Comparison of ENCODE assay signal across 9 mouse cellular contexts in the genomic region with DNA sequence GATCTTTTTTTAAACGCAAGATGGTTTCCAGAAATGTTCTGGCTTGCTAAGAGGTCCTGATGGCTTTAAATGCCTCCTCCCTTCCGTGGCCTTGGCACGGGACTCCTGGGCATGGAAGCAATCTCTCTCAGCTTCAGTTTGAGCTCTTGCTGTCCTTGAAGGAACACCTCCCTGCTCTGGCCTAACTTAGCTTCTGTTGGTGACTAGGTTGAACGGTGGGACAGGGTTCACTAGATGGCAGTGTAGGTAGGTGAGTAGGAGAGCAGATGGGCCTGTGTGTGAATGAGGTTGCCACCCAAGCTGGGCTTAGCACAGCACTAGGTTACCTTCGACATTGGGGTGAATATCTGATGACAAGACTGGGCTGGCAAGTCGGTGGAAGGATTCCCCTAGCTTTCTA. TPM values are rescaled to one million over a fixed set of nuclear protein-coding genes. Genes with fewer than 3 reads are reported as not detected.
DNase-seq lines count a peak whose midpoint lies in the region; ATAC-seq and TF ChIP-seq lines count a peak whose summit lies in the region.
"Had no signal": no experiment of that assay in that cellular context is flagged by ENCODE, and none has a peak within 500 bp of the region (broad histone marks: within the 10 kb centered on the region; RNA-seq: fewer than 3 reads in every experiment).

No protein-coding gene starts in this region.

- intact Hi-C loops in left cerebral cortex, adult 2 months (cut with DNase I) = loop anchor here (1.0 to 5.0 kb wide), 4 partner anchors 77 to 222 kb away; partner anchors contain the start of genes Asphd1, Maz, Pagr1a and Taok2

- H3K4me3 ChIP-seq in forebrain, embryonic 10.5 days = no peak overlapping the region
- H3K4me3 ChIP-seq in forebrain, embryonic 14.5 days (ENCODE audit: low read depth, low read length) = no peak overlapping the region
- no peak overlapping the region for H3K4me3 ChIP-seq in CH12.LX (replicated peaks in 1 of 3; ENCODE audit: low read depth in 2 of 3, low read length in 2 of 3, poor library complexity in 1 of 3)
- no peak overlapping the region for H3K4me3 ChIP-seq in forebrain, embryonic 15.5 days
- no peak overlapping the region for H3K4me3 ChIP-seq in midbrain, embryonic 12.5 days
- no peak overlapping the region for H3K4me3 ChIP-seq in left cerebral cortex, adult 2 months

- H3K4me2 ChIP-seq in forebrain, embryonic 14.5 days (ENCODE audit: low read length) = no peak overlapping the region
- no peak overlapping the region for H3K4me2 ChIP-seq in CH12.LX (ENCODE audit: insufficient read depth, low read depth, poor library complexity, severe bottlenecking)
- H3K4me2 ChIP-seq in forebrain, embryonic 15.5 days (replicated peaks) = no peak overlapping the region
- no peak overlapping the region for H3K4me2 ChIP-seq in midbrain, embryonic 12.5 days (replicated peaks)

- peak; percentile 17 for TF ChIP-seq RAD21 in CH12.LX (IDR thresholded peaks at IDR 0.05; ENCODE audit: low read depth, low read length)

- WGBS in forebrain, embryonic 10.5 days = 69% methylated on average over 6 of the region's 6 CpGs
- WGBS in forebrain, embryonic 14.5 days = 66% methylated on average over 6 of the region's 6 CpGs
- 72% methylated on average over 6 of the region's 6 CpGs for WGBS in forebrain, embryonic 15.5 days
- 68% methylated on average over 6 of the region's 6 CpGs for WGBS in midbrain, embryonic 12.5 days

- ATAC-seq in forebrain, embryonic 14.5 days = no peak
- ATAC-seq in forebrain, embryonic 15.5 days (replicated peaks) = no peak
- no peak for ATAC-seq in midbrain, embryonic 12.5 days (ENCODE audit: low FRiP score, low read depth)

- no peaks in the 10 kb centered on the region for H3K79me2 ChIP-seq in CH12.LX (replicated peaks; ENCODE audit: control insufficient read depth, extremely low read depth, insufficient read depth, poor library complexity, severe bottlenecking)

- dilution Hi-C loops in CH12.LX (cut with MboI; ENCODE audit: extremely low pct_ligation_motif_present, extremely low pct_unique_long_range_greater_than_20kb, low sequenced_read_pairs) = no loop called here

- in situ Hi-C loops in CH12.LX (cut with MboI; ENCODE audit: low pct_ligation_motif_present, low pct_unique_long_range_greater_than_20kb, low sequenced_read_pairs) = loop anchor here (5.0 to 10.0 kb wide), 2 partner anchors 571 to 658 kb away; no protein-coding TSS in a partner anchor

- no peak for DNase-seq in forebrain, embryonic 10.5 days (ENCODE audit: extremely low spot score, low spot score)
- DNase-seq in forebrain, embryonic 14.5 days (ENCODE audit: low spot score) = no peak
- no peak for DNase-seq in CH12.LX (ENCODE audit: extremely low read depth)
- no peak for DNase-seq in right cerebral cortex, adult 18-20 months
- no peak for DNase-seq in left cerebral cortex, adult 2 months (ENCODE audit: extremely low spot score in 1 of 2, low spot score in 2 of 2)
- DNase-seq in adrenal gland, adult 8-10 months = no peak

- H3K9ac ChIP-seq in forebrain, embryonic 14.5 days (ENCODE audit: low read length) = no peak overlapping the region
- H3K9ac ChIP-seq in CH12.LX (ENCODE audit: insufficient read depth, low read depth) = no peak overlapping the region
- H3K9ac ChIP-seq in forebrain, embryonic 15.5 days (replicated peaks) = no peak overlapping the region
- H3K9ac ChIP-seq in midbrain, embryonic 12.5 days (replicated peaks) = no peak overlapping the region

- H3K27me3 ChIP-seq in forebrain, embryonic 10.5 days (ENCODE audit: poor library complexity, severe bottlenecking) = no peaks in the 10 kb centered on the region
- H3K27me3 ChIP-seq in forebrain, embryonic 14.5 days (replicated peaks; ENCODE audit: control insufficient read depth, insufficient read depth, low read length) = no peaks in the 10 kb centered on the region
- peaks cover 13% of the 10 kb centered on the region for H3K27me3 ChIP-seq in CH12.LX (replicated peaks)
- H3K27me3 ChIP-seq in forebrain, embryonic 15.5 days = no peaks in the 10 kb centered on the region
- H3K27me3 ChIP-seq in midbrain, embryonic 12.5 days = peaks cover 4% of the 10 kb centered on the region; the same call in 1 of the 2 replicates

- peak in 1 of 2 experiments; percentile 62; a peak in 2 of 4 replicates for TF ChIP-seq CTCF in CH12.LX (conservative IDR thresholded peaks at IDR 0.05 in 1 of 2, IDR thresholded peaks at IDR 0.05 in 1 of 2; ENCODE audit: low read depth in 2 of 2, low read length in 2 of 2)
- no peak for TF ChIP-seq CTCF in left cerebral cortex, adult 2 months (IDR thresholded peaks at IDR 0.05)

- no peak for TF ChIP-seq EP300 in CH12.LX (IDR thresholded peaks at IDR 0.05; ENCODE audit: low read length)

- H3K36me3 ChIP-seq in forebrain, embryonic 10.5 days (replicated peaks) = no peaks in the 10 kb centered on the region
- H3K36me3 ChIP-seq in forebrain, embryonic 14.5 days (ENCODE audit: control insufficient read depth, insufficient read depth, low read length) = no peaks in the 10 kb centered on the region
- H3K36me3 ChIP-seq in CH12.LX (replicated peaks in 1 of 2; ENCODE audit: control insufficient read depth in 1 of 2, insufficient read depth in 1 of 2, low read length in 1 of 2) = no peaks in the 10 kb centered on the region
- no peaks in the 10 kb centered on the region for H3K36me3 ChIP-seq in forebrain, embryonic 15.5 days
- H3K36me3 ChIP-seq in midbrain, embryonic 12.5 days = no peaks in the 10 kb centered on the region
- H3K36me3 ChIP-seq: heart, embryonic 15.5 days had no signal

- no peaks in the 10 kb centered on the region for H3K9me3 ChIP-seq in forebrain, embryonic 10.5 days
- H3K9me3 ChIP-seq in forebrain, embryonic 14.5 days (replicated peaks; ENCODE audit: control insufficient read depth, low read length) = no peaks in the 10 kb centered on the region
- peaks cover under 1% of the 10 kb centered on the region for H3K9me3 ChIP-seq in CH12.LX (replicated peaks; ENCODE audit: low read length)
- no peaks in the 10 kb centered on the region for H3K9me3 ChIP-seq in forebrain, embryonic 15.5 days
- H3K9me3 ChIP-seq in midbrain, embryonic 12.5 days = no peaks in the 10 kb centered on the region
- H3K9me3 ChIP-seq: heart, embryonic 15.5 days had no signal

- TF ChIP-seq POLR2A in CH12.LX (IDR thresholded peaks at IDR 0.05; ENCODE audit: low read depth, low read length) = no peak

- H3K4me1 ChIP-seq in forebrain, embryonic 10.5 days = peaks cover 16% of the 10 kb centered on the region
- no peaks in the 10 kb centered on the region for H3K4me1 ChIP-seq in forebrain, embryonic 14.5 days (ENCODE audit: control insufficient read depth, insufficient read depth, low read length)
- peaks cover 13 to 20% of the 10 kb centered on the region in 2 experiments for H3K4me1 ChIP-seq in CH12.LX (ENCODE audit: control insufficient read depth in 1 of 2, insufficient read depth in 2 of 2)
- H3K4me1 ChIP-seq in forebrain, embryonic 15.5 days = peaks cover 12% of the 10 kb centered on the region; the same call in 1 of the 2 replicates
- peaks cover 8% of the 10 kb centered on the region; the same call in 1 of the 2 replicates for H3K4me1 ChIP-seq in midbrain, embryonic 12.5 days

- H3K27ac ChIP-seq in forebrain, embryonic 10.5 days = peak overlapping the region; percentile 86
- H3K27ac ChIP-seq in forebrain, embryonic 14.5 days (ENCODE audit: low read depth, low read length) = no peak overlapping the region
- H3K27ac ChIP-seq in CH12.LX (ENCODE audit: insufficient read depth, low read depth) = no peak overlapping the region
- H3K27ac ChIP-seq in forebrain, embryonic 15.5 days (replicated peaks) = peak overlapping the region; percentile 64
- peak overlapping the region; percentile 66 for H3K27ac ChIP-seq in midbrain, embryonic 12.5 days (replicated peaks)
- H3K27ac ChIP-seq in left cerebral cortex, adult 2 months = no peak overlapping the region
- H3K27ac ChIP-seq: heart, embryonic 15.5 days had no signal

RNA-seq across cellular contexts. Expression of gene AI467606, which starts 12.8 kb away (rescaled TPM):
- 0.74 TPM in 2 replicates for polyA plus RNA-seq in forebrain, embryonic 10.5 days (2016; fragmentation: Nextera tagmentation; extraction: Ambion mirVana)
- 1.5 and 2.2 TPM in 2 replicates for polyA plus RNA-seq in forebrain, embryonic 14.5 days (2014; fragmentation: Nextera tagmentation; extraction: Ambion mirVana)
- total RNA-seq in CH12.LX (2012; rRNA removed) = 15.7 and 19.0 TPM in 2 replicates
- 18.6 and 26.4 TPM in 2 replicates for total RNA-seq in CH12.LX (2014; rRNA removed)
- polyA plus RNA-seq in CH12.LX (2012; ENCODE audit: insufficient read length, low read depth) = 18.3 and 20.5 TPM in 2 replicates
- 1.3 and 1.6 TPM in 2 replicates for polyA plus RNA-seq in forebrain, embryonic 15.5 days (2015; fragmentation: Nextera tagmentation; extraction: Ambion mirVana)
- polyA plus RNA-seq in midbrain, embryonic 12.5 days (2016; fragmentation: Nextera tagmentation; extraction: Ambion mirVana) = 1.1 and 1.5 TPM in 2 replicates
- total RNA-seq in left cerebral cortex, adult 2 months (2021) = 1 to 10 TPM; 1.2 TPM
- 1 to 10 TPM; 1.4 to 1.8 (median 1.5) TPM for total RNA-seq in adrenal gland, adult 8-10 months (2022)

RNA-seq across cellular contexts. Expression of gene Zg16, which starts 16.8 kb away (rescaled TPM):
- not detected in 2 replicates for polyA plus RNA-seq in forebrain, embryonic 10.5 days (2016; fragmentation: Nextera tagmentation; extraction: Ambion mirVana)
- not detected in 2 replicates for polyA plus RNA-seq in forebrain, embryonic 14.5 days (2014; fragmentation: Nextera tagmentation; extraction: Ambion mirVana)
- total RNA-seq in CH12.LX (2012; rRNA removed) = not detected in 2 replicates
- total RNA-seq in CH12.LX (2014; rRNA removed) = not detected in 2 replicates
- polyA plus RNA-seq in CH12.LX (2012; ENCODE audit: insufficient read length, low read depth) = not detected in 2 replicates
- not detected in 2 replicates for polyA plus RNA-seq in forebrain, embryonic 15.5 days (2015; fragmentation: Nextera tagmentation; extraction: Ambion mirVana)
- polyA plus RNA-seq in midbrain, embryonic 12.5 days (2016; fragmentation: Nextera tagmentation; extraction: Ambion mirVana) = not detected in 2 replicates
- not detected for total RNA-seq in left cerebral cortex, adult 2 months (2021)
- total RNA-seq in adrenal gland, adult 8-10 months (2022) = not detected
- polyA plus RNA-seq: heart, embryonic 15.5 days had no signal

RNA-seq across cellular contexts. Expression of gene Qprt, which starts 18.1 kb away (rescaled TPM):
- polyA plus RNA-seq in forebrain, embryonic 10.5 days (2016; fragmentation: Nextera tagmentation; extraction: Ambion mirVana) = 11.3 and 12.3 TPM in 2 replicates
- 0.66 and 0.91 TPM in 2 replicates for polyA plus RNA-seq in forebrain, embryonic 14.5 days (2014; fragmentation: Nextera tagmentation; extraction: Ambion mirVana)
- total RNA-seq in CH12.LX (2012; rRNA removed) = 0.21 and 0.30 TPM in 2 replicates
- 0.15 TPM in 1 of 2 replicates, not detected in the other for total RNA-seq in CH12.LX (2014; rRNA removed)
- polyA plus RNA-seq in CH12.LX (2012; ENCODE audit: insufficient read length, low read depth) = 0.14 TPM in 1 of 2 replicates, not detected in the other
- 0.50 and 0.66 TPM in 2 replicates for polyA plus RNA-seq in forebrain, embryonic 15.5 days (2015; fragmentation: Nextera tagmentation; extraction: Ambion mirVana)
- 2.5 and 4.2 TPM in 2 replicates for polyA plus RNA-seq in midbrain, embryonic 12.5 days (2016; fragmentation: Nextera tagmentation; extraction: Ambion mirVana)
- under 1 TPM; 0.28 to 0.32 TPM for total RNA-seq in left cerebral cortex, adult 2 months (2021)
- under 1 TPM; 0.12 to 0.83 (median 0.31) TPM for total RNA-seq in adrenal gland, adult 8-10 months (2022)

RNA-seq across cellular contexts. Expression of gene Spn, which starts 33.7 kb away (rescaled TPM):
- polyA plus RNA-seq in forebrain, embryonic 10.5 days (2016; fragmentation: Nextera tagmentation; extraction: Ambion mirVana) = 0.07 and 0.10 TPM in 2 replicates
- polyA plus RNA-seq in forebrain, embryonic 14.5 days (2014; fragmentation: Nextera tagmentation; extraction: Ambion mirVana) = not detected in 2 replicates
- total RNA-seq in CH12.LX (2012; rRNA removed) (14.4 and 16.3 TPM in 2 replicates), CH12.LX (2014; rRNA removed) (2.4 and 2.6 TPM in 2 replicates)
- polyA plus RNA-seq in CH12.LX (2012; ENCODE audit: insufficient read length, low read depth) = 3.3 and 3.6 TPM in 2 replicates
- not detected in 2 replicates for polyA plus RNA-seq in forebrain, embryonic 15.5 days (2015; fragmentation: Nextera tagmentation; extraction: Ambion mirVana)
- 0.10 and 0.13 TPM in 2 replicates for polyA plus RNA-seq in midbrain, embryonic 12.5 days (2016; fragmentation: Nextera tagmentation; extraction: Ambion mirVana)
- total RNA-seq in left cerebral cortex, adult 2 months (2021) = under 1 TPM; 0.18 to 0.23 TPM
- total RNA-seq in adrenal gland, adult 8-10 months (2022) = 1 to 10 TPM; 1.2 to 2.0 (median 1.7) TPM

Comparison
In these comparisons a context has a peak if more than half of its experiments do, and no peak if none do; other contexts are left out.
1. H3K27ac ChIP-seq: peak in forebrain, embryonic 10.5 days (single experiment), forebrain, embryonic 15.5 days (single experiment) and midbrain, embryonic 12.5 days (single experiment); none in forebrain, embryonic 14.5 days (single experiment), CH12.LX (single experiment) and left cerebral cortex, adult 2 months (single experiment).